Mouse (Mus musculus) leukemia stem cell, adult 10-12 weeks (primary cell): ENCODE results near the gene Ckap2. TPM values are rescaled to one million over a fixed set of nuclear protein-coding genes. Genes with fewer than 3 reads are reported as not detected.

ENCODE experiments used
- polyA plus RNA-seq: library from polyadenylated mRNA; stranded (reverse); fragments of >175 nt; gene quantifications from 2 replicates; pipeline ENCODE4 v1.2.3, GENCODE M21; 2012; ENCODE audit warnings: low replicate concordance

Gene Ckap2
- polyA plus RNA-seq, result 6.8 and 7.4 TPM in 2 replicates

DNA sequence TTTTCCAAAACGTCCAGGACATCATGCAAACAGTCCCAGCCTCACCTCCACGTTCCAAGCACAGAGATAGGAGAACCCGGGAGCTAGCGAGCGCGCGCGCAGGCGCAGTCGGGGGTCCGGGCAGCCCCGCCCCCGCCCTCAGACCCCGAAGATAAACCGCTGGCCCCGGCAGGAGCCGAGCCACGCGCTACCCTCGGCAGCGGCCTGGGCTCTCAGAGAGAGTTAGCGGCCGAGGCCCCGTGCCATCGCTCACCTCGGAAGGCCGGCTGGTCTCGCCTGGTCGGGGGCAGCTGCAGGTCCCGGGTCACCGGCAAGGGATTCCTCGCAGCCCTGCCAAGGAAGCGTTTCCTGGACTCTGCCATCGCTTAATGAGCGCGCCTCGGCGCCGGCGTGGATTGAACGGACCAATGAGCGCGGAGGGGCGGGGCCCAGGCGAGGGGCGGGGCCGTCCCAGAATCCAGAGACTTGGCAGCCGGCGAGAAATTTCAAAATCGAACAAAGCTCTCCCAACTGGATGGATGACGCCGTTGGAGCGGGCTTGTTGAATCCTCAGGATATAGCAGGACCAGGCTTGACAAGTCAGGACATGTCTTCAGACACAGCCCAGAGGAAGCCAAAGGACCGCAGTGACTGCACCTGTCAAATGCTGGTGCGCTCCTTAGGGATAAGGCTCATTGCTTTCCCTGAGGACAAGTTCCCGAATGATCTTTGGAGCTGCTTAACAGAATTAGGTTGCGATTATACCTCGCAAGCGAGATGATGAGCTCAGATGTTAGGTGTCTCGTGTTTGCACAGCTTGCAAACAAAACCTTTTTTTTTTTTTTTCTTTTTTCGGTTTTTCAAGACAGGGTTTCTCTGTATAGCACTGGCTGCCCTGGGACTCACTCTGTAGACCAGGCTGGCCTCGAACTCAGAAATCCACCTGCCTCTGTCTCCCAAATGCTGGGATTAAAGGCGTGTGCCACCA is at the start of gene Ckap2:
TSS of gene Ckap2 (minus strand) at position 389 of the 967 bp plus-strand sequence.

DNA sequence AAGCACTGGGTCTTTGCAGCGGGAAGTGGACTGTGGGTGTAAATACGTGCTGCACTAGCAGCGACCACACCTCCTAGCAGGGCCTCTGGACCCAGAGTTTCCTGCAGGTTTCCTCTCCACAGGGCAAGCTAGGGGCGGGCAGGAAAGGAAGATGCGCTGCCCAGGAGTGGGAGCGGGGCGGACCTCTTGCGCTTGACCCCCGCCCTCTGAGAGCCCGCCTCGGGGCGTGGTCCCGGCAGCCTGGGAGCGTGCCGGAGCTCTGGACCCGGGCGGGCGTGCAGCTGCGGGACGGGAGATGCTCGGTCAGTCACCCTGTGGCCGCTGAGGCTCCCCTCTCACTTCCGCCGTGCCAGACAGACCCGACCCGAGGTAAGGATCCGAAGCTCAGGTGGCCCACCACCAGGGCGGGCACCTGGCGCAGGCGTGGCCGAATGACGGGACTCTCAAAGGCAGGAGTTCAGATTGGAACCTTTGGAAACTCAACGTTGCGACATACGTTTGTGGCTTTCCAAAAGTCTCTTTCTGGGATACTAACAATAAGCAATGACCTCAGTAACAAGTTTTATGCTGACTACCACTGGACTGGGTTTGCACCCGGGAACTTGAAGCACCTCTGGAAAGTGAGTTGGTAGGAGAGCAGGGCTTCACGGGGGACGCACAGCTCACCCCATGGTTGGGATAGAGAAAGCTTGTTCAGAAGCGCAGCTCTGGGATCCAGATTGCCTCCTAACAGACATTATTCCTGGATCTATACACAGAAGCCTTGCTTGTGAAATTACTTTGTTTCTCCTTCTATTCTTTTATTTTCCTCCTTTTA is 41.6 kb upstream of the Ckap2 start, which contains the start of gene Thsd1:
TSS of gene Thsd1 (plus strand) at position 253 of the 817 bp plus-strand sequence.

DNA sequence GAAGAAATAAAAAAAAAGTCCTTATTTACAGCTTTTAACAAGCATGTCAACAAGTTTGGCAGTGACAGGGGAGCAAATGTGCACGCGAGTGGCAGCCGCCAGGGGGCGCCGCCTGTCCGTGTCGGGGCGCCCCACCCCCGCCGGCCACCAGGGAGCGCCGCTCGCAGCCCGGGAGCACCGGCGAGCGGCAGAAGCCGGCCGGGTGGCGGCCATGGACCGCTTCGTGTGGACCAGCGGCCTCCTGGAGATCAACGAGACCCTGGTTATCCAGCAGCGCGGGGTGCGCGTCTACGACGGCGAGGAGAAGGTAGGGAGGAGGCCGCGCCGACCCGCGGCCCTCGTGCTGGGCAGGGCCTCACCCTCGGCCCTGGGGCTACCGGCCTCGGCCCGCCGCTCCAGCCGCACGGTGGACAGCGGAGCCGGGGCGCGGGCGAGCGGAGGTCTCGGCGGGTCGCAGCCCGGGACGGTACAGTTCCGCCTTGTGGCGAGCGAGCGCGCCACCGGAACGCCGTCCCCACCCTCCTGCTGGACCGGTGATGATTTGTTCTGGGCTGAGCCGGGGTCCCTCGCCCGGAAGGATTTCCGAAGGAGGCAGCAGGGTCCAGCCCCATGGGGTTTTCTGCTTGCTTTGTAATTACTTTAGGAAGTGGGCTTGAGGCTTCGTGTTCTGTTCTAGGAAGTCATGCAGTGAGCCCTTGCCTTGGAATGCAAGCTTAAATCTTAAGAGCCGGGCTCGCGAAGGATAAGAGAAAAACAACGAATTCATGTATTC is 7.2 kb upstream of the Ckap2 start, which contains the start of gene Vps36:
TSS of gene Vps36 (plus strand) at position 150 of the 772 bp plus-strand sequence.

DNA sequence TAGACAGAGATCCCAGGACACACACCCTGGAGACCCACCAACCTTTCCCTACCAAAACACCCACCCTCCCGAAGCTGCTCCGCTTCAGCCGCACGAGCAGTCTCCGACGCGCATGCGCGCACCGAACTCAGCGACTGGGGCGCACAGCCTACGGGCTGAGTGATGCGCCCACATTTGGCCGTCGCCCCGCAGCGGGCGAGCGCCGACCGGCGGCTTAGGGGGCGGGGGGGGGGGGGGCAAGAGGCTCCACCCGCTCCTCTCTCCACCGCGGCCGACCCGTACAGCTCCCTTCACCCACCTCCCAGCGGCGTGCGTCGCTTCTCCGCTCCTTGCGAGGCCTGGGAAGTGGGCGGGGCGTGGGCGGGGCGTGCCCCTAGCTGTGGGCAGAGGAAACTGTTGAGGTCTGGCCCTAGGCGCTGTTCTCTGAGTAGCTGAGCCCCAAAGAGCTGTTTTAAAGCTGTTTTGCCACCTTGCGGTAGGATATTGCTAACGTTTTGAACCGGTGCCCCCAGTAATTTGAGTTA is 19.5 kb downstream of the Ckap2 start, which contains the start of gene Nek3:
TSS of gene Nek3 (minus strand) at position 356 of the 524 bp plus-strand sequence.

DNA sequence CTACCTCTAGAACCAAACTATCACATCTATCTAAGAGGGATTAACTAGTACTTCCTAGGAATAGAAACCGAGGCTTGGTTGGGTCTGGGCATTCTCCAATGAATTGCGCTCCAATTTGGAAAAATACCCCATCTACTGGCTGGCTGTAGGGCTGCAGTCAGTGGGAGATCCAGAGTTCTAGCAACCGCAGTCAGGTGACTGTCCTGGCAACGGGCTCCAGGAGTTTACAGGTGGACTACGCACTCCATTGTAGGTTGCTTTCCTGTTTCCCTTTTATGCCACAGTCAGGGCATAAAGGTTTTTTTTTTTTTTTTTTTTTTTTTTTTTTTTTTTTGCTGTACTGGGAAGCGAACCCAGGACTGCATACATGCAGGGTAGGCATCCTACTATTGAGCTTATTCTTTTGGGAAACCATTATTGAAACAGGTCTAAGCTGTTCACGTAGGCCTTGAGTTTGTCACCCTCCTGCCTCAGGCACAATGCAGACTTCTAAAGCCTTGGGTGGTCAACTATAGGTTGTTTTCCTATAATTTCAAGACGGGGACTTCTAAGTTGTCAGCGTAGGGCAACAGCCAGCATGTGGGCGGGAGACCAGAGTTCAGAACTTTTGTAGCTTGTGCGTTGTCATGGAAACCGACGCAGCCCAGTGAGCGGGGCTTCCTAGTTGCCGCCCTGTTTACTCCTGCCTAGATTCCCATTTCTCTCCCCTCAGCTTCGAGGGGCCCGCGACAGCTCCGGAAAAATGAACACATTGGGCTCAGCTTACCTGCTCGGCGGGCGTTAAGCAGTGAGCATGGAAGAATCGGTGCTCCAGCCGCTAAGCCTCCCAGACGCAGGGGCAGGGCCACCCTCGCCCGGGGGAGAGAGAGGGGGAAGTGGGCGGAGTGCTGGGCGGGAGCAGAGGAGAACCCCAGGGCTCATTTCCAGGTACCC is 61.1 kb downstream of the Ckap2 start, which contains the start of gene Nek5:
TSS of gene Nek5 (minus strand) at position 834 of the 933 bp plus-strand sequence.

Other genes starting within 250 kb of the Ckap2 start
- gene Defb35, start 247.5 kb downstream of the Ckap2 start, polyA plus RNA-seq, result not detected in 2 replicates
- not detected in 2 replicates for gene Defb13, start 239.1 kb downstream of the Ckap2 start, polyA plus RNA-seq
- gene Fam90a1a, start 227.1 kb downstream of the Ckap2 start, polyA plus RNA-seq, result not detected in 2 replicates
- not detected in 2 replicates for gene Ccdc70, start 216.0 kb downstream of the Ckap2 start, polyA plus RNA-seq
- 27.6 and 40.3 TPM in 2 replicates for gene Atp7b, start 125.5 kb downstream of the Ckap2 start, polyA plus RNA-seq
- gene Alg11, start 125.1 kb downstream of the Ckap2 start, polyA plus RNA-seq, result 0.28 and 1.3 TPM in 2 replicates
- gene Nek5, start 60.8 kb downstream of the Ckap2 start, polyA plus RNA-seq, result not detected in 2 replicates
- gene Nek3, start 19.4 kb downstream of the Ckap2 start, polyA plus RNA-seq, result 1.0 and 2.4 TPM in 2 replicates
- 3.2 and 4.8 TPM in 2 replicates for gene Vps36, start 7.0 kb upstream of the Ckap2 start, polyA plus RNA-seq
- 0.20 and 0.23 TPM in 2 replicates for gene Thsd1, start 41.5 kb upstream of the Ckap2 start, polyA plus RNA-seq
- not detected in 2 replicates for gene Tpte, start 97.6 kb upstream of the Ckap2 start, polyA plus RNA-seq
- gene Slc25a15, start 212.8 kb upstream of the Ckap2 start, polyA plus RNA-seq, result 4.6 and 4.7 TPM in 2 replicates
- 1.3 and 4.5 TPM in 2 replicates for gene Mrps31, start 225.5 kb upstream of the Ckap2 start, polyA plus RNA-seq